Mouse (Mus musculus) erythroblast, embryonic 14.5 days (primary cell): Measurements from ENCODE around the gene Adam12. TPM values are rescaled to one million over a fixed set of nuclear protein-coding genes. Genes with fewer than 3 reads are reported as not detected.

ENCODE experiments used
- H3K27me3 ChIP-seq: 2 replicates; pipeline ENCODE4 v1.6.1; 2012; ENCODE audit warnings: inconsistent platforms; ENCODE audit not compliant: control insufficient read depth
- H3K36me3 ChIP-seq: 2 replicates; pipeline ENCODE4 v1.6.1; 2012; ENCODE audit warnings: mild to moderate bottlenecking, inconsistent platforms; ENCODE audit not compliant: control insufficient read depth
- H3K4me1 ChIP-seq: 2 replicates; pipeline ENCODE4 v1.6.1; 2012; ENCODE audit warnings: inconsistent platforms; ENCODE audit not compliant: control insufficient read depth
- H3K4me3 ChIP-seq: replicated peaks from 2 replicates; pipeline ENCODE3; 2012; ENCODE audit warnings: moderate library complexity, mild to moderate bottlenecking, inconsistent platforms
- H3K9me3 ChIP-seq: 2 replicates; pipeline ENCODE4 v1.6.1; 2012; ENCODE audit warnings: low read length, inconsistent platforms, mixed read lengths; ENCODE audit not compliant: control insufficient read depth
- GATA1 ChIP-seq: IDR thresholded peaks from 2 replicates; pipeline ENCODE4 v1.6.1; 2012; ENCODE audit warnings: low read length, inconsistent platforms, mixed read lengths
- TAL1 ChIP-seq: IDR thresholded peaks from 3 replicates; pipeline ENCODE4 v1.6.1; 2012; ENCODE audit warnings: low read length, inconsistent platforms, mixed read lengths
- polyA plus RNA-seq: library from polyadenylated mRNA; stranded (reverse); fragments of >175 nt; gene quantifications from 2 replicates; pipeline ENCODE4 v1.2.3, GENCODE M21; 2012

The Adam12 gene
- 0.01 and 0.05 TPM in 2 replicates for polyA plus RNA-seq

DNA sequence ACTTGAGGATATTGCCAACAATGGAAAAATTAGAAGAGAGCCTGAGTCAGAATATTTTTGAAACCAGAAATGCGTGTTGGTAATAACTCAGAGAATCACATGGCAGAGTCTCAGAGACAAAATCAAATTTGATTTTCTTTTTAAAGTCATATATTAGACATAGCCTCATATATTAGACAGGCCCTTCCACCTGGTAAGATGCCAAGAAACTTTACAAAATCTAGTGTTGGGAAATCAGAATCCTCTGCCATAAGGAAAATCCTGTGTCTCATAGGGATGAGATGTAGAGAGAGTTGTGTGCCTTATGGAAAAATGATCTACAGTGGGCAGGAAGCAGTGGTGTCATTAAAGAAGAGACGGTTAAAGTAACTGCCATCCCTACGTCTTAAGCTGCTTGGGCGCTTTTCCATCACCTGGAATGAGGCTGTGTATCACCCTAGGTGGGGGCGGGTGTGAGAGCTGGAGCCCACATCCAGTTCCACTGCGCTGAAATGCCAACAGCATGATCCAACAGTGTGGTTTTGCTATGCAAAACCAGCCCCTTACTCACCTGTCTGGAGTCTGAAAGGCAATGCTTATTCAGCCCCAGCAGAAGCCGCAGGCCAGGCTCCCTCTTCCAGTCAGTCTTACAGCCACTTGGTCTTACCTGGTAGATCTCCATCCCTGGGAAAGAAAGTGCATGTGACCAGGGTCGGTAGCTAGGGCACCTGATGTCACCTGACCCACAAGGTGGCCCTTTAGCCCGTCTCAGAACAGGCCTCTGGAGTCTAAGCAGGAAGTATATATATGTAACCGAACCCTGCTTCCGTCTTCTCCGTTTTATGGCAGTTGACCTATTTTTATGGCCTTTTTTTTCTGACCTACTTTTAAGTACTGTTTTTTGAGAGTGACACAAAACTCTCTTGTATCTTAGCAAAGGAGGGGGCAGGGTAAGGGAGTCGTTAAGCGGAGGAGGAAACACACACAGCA, at the start of gene Adam12:
TSS of gene Adam12 (minus strand) at position 769 of the 969 bp plus-strand sequence.
- no peak within 1 kb of the TSS for H3K4me3 ChIP-seq
- no peaks in the 10 kb centered on the region for H3K9me3 ChIP-seq
- TF ChIP-seq GATA1: no peak
- no peak for TF ChIP-seq TAL1
- no peaks in the 10 kb centered on the region for H3K4me1 ChIP-seq
- H3K27me3 ChIP-seq: no peaks in the 10 kb centered on the region
- H3K36me3 ChIP-seq: no peaks in the 10 kb centered on the region

DNA sequence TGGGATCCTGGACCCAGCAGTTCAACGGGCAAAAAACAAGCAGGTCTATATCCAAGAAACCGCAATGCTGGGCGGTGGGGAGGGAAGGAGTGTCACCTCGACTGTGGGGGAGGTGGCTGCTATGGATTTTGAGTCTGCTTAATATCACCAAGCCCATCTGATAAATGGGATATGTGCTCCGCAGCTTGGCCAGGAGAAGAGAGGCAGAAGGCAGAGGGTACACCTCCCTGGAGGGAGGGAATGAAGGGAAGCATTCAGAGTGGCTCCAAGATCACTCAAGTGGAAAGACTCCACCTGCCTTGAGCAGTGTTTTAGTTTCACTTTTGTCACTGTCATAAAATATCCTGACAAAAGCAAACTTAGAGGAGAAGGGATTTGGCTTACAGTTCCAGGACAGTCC, 41.0 kb upstream of the Adam12 start:
- no peaks in the 10 kb centered on the region for H3K27me3 ChIP-seq
- H3K4me3 ChIP-seq: no peak overlapping the region
- no peaks in the 10 kb centered on the region for H3K36me3 ChIP-seq
- H3K9me3 ChIP-seq: no peaks in the 10 kb centered on the region
- no peak for TF ChIP-seq GATA1
- TF ChIP-seq TAL1: no peak
- no peaks in the 10 kb centered on the region for H3K4me1 ChIP-seq

DNA sequence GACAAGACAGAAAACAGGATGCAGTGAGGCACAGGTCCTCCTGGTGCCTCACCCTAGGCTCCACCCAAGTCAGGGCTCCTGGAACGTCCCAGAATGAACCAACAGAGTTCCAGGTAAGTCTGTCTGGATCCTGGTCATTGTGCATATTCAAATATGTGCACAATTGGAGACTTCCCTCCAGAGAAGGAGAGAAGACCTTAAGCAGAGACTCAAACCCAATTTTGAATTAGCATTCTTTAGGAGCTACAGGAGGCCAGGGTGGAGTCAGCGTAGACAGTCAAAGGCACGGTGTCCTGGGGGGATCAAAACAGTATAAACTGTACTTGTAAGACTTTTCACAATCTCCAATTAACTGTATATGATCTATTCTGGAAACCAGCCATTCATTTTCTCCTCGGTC, 40.5 kb upstream of the Adam12 start:
- Histone ChIP-seq H3K9me3 (no peaks in the 10 kb centered on the region), H3K4me1 (no peaks in the 10 kb centered on the region), H3K36me3 (no peaks in the 10 kb centered on the region), H3K27me3 (no peaks in the 10 kb centered on the region), H3K4me3 (no peak overlapping the region)
- TF ChIP-seq TAL1: no peak
- TF ChIP-seq GATA1: no peak

DNA sequence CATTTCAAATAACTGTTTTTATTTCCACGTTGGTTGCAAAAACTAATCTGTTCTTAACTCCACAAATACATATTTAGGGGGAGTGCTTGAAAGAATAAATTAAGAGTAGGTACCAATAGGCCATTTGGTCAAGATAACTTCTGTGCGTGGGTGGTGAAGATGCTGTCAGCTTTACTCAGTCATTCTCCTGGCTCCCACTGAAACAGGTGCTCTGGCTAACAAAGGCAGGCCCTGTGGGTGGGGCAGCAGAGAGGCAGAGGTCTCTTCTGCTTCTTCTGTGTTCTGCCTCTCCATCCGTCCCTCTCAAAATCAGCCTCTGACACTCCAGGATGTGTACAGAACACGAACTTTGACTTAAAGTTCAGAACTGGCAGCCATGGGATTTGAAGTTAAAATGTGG, 33.8 kb upstream of the Adam12 start:
- Histone ChIP-seq H3K4me1 (no peaks in the 10 kb centered on the region), H3K36me3 (no peaks in the 10 kb centered on the region), H3K4me3 (no peak overlapping the region), H3K9me3 (no peaks in the 10 kb centered on the region), H3K27me3 (no peaks in the 10 kb centered on the region)
- no peak for TF ChIP-seq GATA1
- no peak for TF ChIP-seq TAL1

DNA sequence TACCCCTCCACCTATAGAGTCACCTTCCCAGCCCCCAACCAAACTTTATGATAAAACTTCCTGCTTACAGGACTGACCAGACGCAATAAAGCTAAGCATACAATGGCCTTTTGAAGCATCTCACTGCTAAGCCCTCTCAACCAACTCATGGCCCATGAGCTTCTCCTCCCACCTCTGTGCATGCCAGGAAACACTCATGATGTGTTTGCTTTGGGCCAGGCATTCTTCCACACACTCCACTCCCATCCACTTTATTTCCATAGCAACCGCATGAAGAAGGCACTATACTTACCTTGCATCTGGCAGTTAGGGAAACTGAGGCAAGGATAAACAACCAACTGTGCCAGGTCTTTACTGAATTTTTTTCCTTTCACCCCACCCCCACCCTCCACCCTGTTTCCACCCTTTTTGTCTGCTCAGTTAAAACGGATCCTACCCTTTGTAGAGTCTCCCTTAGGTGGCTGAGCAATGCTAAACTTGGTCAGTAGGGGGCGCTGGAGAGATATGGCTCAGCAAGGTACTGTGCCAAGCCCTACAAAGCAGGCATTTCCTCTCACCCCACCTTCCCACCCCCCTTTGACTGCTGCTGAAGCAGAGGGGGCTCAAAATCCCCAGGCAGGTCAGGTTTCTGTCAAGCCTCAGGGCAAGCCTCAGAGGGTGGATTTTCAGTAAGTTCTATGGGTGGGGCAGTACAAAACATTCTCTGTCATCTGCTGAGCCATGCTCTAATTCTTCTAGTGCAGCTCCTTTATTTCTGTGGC, 31.4 kb upstream of the Adam12 start:
- TF ChIP-seq TAL1 (no peak), GATA1 (no peak)
- H3K9me3 ChIP-seq: no peaks in the 10 kb centered on the region
- H3K36me3 ChIP-seq: no peaks in the 10 kb centered on the region
- H3K4me3 ChIP-seq: no peak overlapping the region
- no peaks in the 10 kb centered on the region for H3K27me3 ChIP-seq
- H3K4me1 ChIP-seq: no peaks in the 10 kb centered on the region

DNA sequence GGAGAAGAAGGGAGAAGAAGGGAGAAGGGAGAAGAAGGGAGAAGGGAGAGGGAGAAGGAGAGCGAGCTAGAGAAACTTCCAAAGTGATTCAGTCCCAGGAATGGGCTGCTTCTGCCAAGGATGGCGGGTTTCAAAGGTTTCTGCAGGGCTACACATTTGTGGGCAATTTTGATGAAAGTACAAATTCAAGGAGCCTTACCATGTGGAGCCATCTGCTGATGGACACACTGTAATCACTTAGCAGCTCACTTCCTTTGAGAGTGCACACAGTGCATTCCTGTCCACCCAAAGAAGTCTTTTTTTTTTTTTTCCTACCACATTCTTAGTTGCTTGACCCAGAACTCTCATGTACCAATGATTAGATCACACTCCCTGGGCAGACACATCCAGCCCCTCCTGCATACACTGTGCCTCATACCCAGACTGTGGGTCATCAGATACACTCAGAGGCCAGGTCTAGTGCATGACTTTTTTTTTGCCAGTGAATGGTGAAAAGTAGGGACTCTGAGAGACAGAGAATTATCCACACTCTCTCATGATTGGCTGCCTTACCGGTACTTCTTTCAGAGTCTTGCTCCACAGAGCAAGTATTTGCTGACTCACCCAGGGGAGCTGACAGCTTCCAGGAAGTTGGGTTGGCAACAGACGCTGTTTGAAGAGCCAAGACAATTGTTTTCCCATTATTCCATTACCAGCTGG, 29.2 kb upstream of the Adam12 start:
- H3K36me3 ChIP-seq: no peaks in the 10 kb centered on the region
- H3K27me3 ChIP-seq: no peaks in the 10 kb centered on the region
- no peaks in the 10 kb centered on the region for H3K4me1 ChIP-seq
- no peaks in the 10 kb centered on the region for H3K9me3 ChIP-seq
- H3K4me3 ChIP-seq: no peak overlapping the region
- TF ChIP-seq TAL1: no peak
- TF ChIP-seq GATA1: no peak

DNA sequence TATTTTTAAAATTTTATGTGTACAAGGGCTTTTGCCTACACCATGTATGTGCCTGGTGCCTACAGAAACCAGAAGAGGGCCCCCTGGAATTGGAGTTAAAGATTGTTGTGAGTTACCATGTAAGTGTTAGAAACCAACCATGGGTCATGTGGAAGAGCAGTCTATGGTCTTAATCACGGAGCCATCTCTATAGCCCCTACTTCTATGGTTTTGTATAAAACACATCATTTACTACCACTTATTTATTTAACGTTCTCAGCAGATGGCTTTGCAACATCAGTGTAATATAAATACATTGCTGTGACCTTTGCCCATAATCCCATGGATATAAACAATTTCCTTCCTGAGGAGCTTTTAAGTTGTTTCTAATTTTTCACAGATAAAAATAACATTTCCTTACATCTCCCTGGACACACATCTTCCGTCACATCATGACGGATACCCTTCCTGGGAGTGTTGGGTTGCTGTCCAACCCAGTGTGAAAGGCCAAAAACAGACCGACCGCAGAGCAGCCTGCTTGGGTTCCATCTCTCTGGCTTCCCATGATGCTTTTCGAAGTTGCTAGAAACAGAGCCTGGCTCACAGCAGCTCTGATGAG, 18.4 kb upstream of the Adam12 start:
- no peaks in the 10 kb centered on the region for H3K27me3 ChIP-seq
- H3K9me3 ChIP-seq: no peaks in the 10 kb centered on the region
- TF ChIP-seq TAL1: no peak
- no peaks in the 10 kb centered on the region for H3K4me1 ChIP-seq
- H3K36me3 ChIP-seq: no peaks in the 10 kb centered on the region
- H3K4me3 ChIP-seq: no peak overlapping the region

DNA sequence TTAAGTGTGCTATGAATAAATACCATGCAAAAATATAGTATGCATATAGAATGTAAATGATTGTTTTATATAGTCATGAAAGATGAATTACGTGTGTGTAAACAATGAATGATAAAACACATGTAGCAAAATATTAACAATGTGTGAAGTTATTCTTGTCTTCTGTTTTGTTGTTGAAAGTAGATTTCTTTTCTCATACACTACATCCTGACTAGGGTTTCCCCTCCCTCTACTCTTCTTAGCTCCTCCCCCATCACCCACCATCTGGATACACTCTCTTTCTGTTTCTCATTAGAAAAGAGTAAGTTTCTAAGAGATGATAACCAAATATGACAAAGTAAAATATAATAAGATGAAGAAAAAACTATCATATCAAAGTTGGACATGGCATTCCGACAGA, 16.1 kb upstream of the Adam12 start:
- no peak for TF ChIP-seq TAL1
- no peaks in the 10 kb centered on the region for H3K9me3 ChIP-seq
- H3K27me3 ChIP-seq: no peaks in the 10 kb centered on the region

DNA sequence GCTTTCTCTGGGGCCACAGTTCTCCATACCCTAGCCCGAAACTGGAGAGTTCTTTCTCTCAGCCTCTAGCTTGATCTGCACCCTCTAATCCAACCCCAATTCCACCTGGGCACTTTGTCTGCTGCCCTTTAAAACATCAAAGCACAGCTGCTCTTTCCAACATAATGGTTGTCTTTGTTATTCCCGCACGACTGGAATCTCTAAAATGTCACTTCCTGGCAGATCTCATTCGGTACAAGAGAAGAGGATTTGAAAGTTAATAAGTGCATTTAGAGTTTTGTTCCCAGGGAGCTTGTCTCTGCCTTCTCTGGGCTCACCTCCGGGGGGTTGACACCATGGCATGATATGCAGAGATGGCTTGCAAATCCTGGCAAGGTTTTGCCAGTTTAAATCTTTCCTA, 14.7 kb upstream of the Adam12 start:
- H3K9me3 ChIP-seq: 0 out of 2 replicates have a peak, but pooled peaks cover 2% of the 10 kb centered on the region
- no peaks in the 10 kb centered on the region for H3K36me3 ChIP-seq
- no peak for TF ChIP-seq TAL1
- TF ChIP-seq GATA1: no peak
- H3K27me3 ChIP-seq: no peaks in the 10 kb centered on the region
- no peaks in the 10 kb centered on the region for H3K4me1 ChIP-seq
- no peak overlapping the region for H3K4me3 ChIP-seq

More for the DNA sequence above, 16.1 kb upstream of the Adam12 start:
- H3K36me3 ChIP-seq: no peaks in the 10 kb centered on the region
- no peaks in the 10 kb centered on the region for H3K4me1 ChIP-seq
- H3K4me3 ChIP-seq: no peak overlapping the region
